Mouse (Mus musculus) heart, adult 2 months (tissue): Measurements from ENCODE around the gene Zpr1. TPM values are rescaled to one million over a fixed set of nuclear protein-coding genes. Genes with fewer than 3 reads are reported as not detected.
A peak's percentile ranks its signal among the peaks of the same experiment; 100 is the strongest.

Source experiments
- DNase-seq, 2 experiments: peaks; one replicate each; pipeline ENCODE4 v3.0.0; 2021
- H3K27ac ChIP-seq: fragments of 200-600 bp; 2 replicates; pipeline ENCODE4 v1.8.1; 2022
- H3K27me3 ChIP-seq: fragments of 200-500 bp; 2 replicates; pipeline ENCODE4 v1.6.1; 2012; ENCODE audit warnings: mild to moderate bottlenecking, low read length, inconsistent platforms, mixed read lengths; ENCODE audit not compliant: control insufficient read depth, insufficient read depth
- H3K36me3 ChIP-seq: fragments of 200-500 bp; 2 replicates; pipeline ENCODE4 v1.6.1; 2012; ENCODE audit warnings: low read length, inconsistent platforms; ENCODE audit not compliant: control insufficient read depth, insufficient read depth
- H3K4me1 ChIP-seq: fragments of 200-500 bp; 2 replicates; pipeline ENCODE4 v1.6.1; 2011; ENCODE audit warnings: low read length; ENCODE audit not compliant: control insufficient read depth, insufficient read depth
- H3K4me3 ChIP-seq: fragments of 200-600 bp; 2 replicates; pipeline ENCODE4 v1.8.1; 2022
- H3K79me2 ChIP-seq: fragments of 200-500 bp; replicated peaks from 2 replicates; pipeline ENCODE4 v1.6.1; 2012; ENCODE audit warnings: mild to moderate bottlenecking, inconsistent platforms, low read length, moderate library complexity, mixed read lengths; ENCODE audit not compliant: control insufficient read depth, insufficient read depth
- H3K9ac ChIP-seq: fragments of 200-500 bp; 2 replicates; pipeline ENCODE4 v1.6.1; 2012; ENCODE audit warnings: low read depth, mild to moderate bottlenecking, control low read depth, inconsistent platforms, low read length, mixed read lengths
- CTCF ChIP-seq: fragments of 200-600 bp; IDR thresholded peaks from 2 replicates; pipeline ENCODE4 v1.8.1; 2022; ENCODE audit warnings: antibody characterized with exemption, mild to moderate bottlenecking, moderate library complexity
- EP300 ChIP-seq: fragments of 200-500 bp; IDR thresholded peaks from 2 replicates; pipeline ENCODE4 v1.6.1; 2011; ENCODE audit warnings: low read depth, low read length, control low read depth; ENCODE audit not compliant: insufficient read depth
- POLR2A ChIP-seq: fragments of 200-500 bp; IDR thresholded peaks from 2 replicates; pipeline ENCODE4 v1.6.1; 2011; ENCODE audit warnings: mild to moderate bottlenecking, low read depth, low read length, control low read depth; ENCODE audit not compliant: insufficient read depth
- WGBS: fragments of 180-500 bp; shearing (Covaris S2); methylation state at CpG from one replicate; pipeline ENCODE4 v1.1.7; 2018; 5-methylcytosine and 5-hydroxymethylcytosine counted together
- intact Hi-C: fragments of 180-260 bp; cut with DNase I; formaldehyde crosslinking; loops from one replicate; pipeline ENCODE4 v1.15.1; 2025
- polyA plus RNA-seq: library from polyadenylated mRNA; depleted of rRNA; stranded (reverse); fragments of >200 nt; gene quantifications from 2 replicates; pipeline ENCODE4 v1.2.3, GENCODE M21; 2012
- total RNA-seq, 2 experiments: library from RNA; stranded (reverse); gene quantifications; 2 replicates each; pipeline ENCODE4 v1.2.3; 2021

Zpr1 gene
- total and polyA plus RNA-seq, 3 experiments = 12.0 to 21.4 (median 19.8) TPM

DNA sequence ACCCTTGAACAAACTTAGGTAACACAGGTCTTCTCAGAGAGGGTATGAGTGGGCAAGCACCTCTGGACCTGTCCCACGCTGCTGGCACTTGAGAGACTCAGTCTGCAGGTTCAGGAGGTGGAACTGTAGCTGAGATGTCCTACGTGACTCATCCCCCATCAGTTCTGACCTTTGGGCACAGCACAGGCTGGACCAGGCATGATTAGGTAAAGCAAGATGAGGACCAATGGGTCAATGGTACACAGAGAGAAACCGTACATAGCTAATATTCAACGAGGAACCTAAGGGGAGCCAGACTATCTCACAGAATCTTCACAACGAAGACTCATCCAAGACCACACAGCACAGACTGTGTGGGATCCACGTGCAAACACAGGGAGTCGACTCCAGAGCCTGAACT lies 34.0 kb upstream of the Zpr1 start:
- no peak for DNase-seq
- WGBS = 88% methylated on average over 7 of the region's 7 CpGs
- intact Hi-C loops = no loop called here
- no peak overlapping the region for H3K27ac ChIP-seq
- TF ChIP-seq EP300 = no peak
- no peak for TF ChIP-seq CTCF
- TF ChIP-seq POLR2A = no peak
- H3K27me3 ChIP-seq = no peaks in the 10 kb centered on the region
- no peaks in the 10 kb centered on the region for H3K4me1 ChIP-seq
- no peak overlapping the region for H3K4me3 ChIP-seq
- H3K36me3 ChIP-seq = no peaks in the 10 kb centered on the region
- no peaks in the 10 kb centered on the region for H3K79me2 ChIP-seq
- no peak overlapping the region for H3K9ac ChIP-seq

DNA sequence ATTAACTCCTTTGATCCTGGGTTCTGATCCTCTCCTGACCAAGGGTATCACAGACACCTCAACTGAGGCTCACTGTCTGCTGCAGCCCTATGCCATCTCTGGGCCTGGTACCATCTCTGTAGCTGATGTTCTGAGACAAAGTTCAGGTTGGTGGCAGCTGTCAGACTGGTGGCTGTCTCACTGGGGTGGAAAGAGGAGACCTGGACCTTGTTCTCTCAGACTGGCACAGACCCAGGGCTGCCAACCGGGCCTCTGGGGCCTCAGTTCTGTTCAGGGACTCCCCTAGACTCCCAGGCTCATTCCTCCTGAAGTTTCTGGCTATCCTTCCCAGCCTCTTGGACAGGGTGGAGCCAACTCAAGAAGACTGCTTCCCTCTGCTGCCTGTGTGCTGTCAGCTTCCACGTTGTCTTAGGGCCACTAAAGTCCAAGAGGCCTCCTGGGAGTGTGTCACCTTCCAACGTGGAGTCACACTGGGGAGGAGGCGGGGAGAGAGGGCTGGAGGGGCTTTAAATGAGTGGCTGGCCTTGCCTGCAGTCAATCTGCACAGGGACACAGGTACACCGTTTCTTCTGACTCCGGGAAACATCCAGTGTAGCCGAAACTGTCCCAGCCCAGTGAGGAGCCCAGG lies 32.2 kb upstream of the Zpr1 start, which contains the start of gene Apoa4:
Gene Apoa4 (plus strand): TSS at position 171 of the 628 bp plus-strand sequence.
- TF ChIP-seq POLR2A = no peak
- no peak for TF ChIP-seq CTCF
- no peak for TF ChIP-seq EP300
- Histone ChIP-seq H3K27me3 (no peaks in the 10 kb centered on the region), H3K27ac (no peak within 1 kb of the TSS), H3K9ac (no peak within 1 kb of the TSS), H3K4me3 (no peak within 1 kb of the TSS), H3K4me1 (no peaks in the 10 kb centered on the region), H3K79me2 (no peaks in the 10 kb centered on the region), H3K36me3 (no peaks in the 10 kb centered on the region)
- 64% methylated on average over 7 of the region's 7 CpGs for WGBS
- no peak for DNase-seq
- intact Hi-C loops = no loop called here

DNA sequence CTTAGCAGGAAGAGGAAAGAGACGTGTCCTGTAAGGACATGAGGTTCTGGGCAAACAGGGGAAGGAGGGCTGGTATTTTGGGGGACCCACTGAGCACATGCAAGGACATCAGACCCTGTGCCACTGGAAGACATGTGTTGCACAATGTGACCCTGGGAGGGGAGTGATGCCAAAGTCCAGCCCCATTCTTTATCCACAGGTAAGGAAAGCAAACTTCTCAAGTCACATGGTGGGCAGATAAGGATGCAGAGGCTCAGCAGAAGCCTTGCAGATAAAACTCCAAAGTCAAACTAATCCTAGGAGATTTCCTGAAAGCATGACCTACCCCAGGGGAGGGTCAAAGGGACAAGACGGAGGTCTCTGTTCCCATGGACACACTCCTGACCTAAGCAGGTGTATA lies 31.0 kb upstream of the Zpr1 start:
- no peak for DNase-seq
- no peak overlapping the region for H3K9ac ChIP-seq
- no peaks in the 10 kb centered on the region for H3K4me1 ChIP-seq
- H3K4me3 ChIP-seq = no peak overlapping the region
- H3K36me3 ChIP-seq = no peaks in the 10 kb centered on the region
- no peaks in the 10 kb centered on the region for H3K79me2 ChIP-seq
- no peaks in the 10 kb centered on the region for H3K27me3 ChIP-seq
- H3K27ac ChIP-seq = no peak overlapping the region
- TF ChIP-seq CTCF (no peak), POLR2A (no peak)
- intact Hi-C loops = no loop called here
- 60% methylated on average over 2 of the region's 2 CpGs for WGBS

DNA sequence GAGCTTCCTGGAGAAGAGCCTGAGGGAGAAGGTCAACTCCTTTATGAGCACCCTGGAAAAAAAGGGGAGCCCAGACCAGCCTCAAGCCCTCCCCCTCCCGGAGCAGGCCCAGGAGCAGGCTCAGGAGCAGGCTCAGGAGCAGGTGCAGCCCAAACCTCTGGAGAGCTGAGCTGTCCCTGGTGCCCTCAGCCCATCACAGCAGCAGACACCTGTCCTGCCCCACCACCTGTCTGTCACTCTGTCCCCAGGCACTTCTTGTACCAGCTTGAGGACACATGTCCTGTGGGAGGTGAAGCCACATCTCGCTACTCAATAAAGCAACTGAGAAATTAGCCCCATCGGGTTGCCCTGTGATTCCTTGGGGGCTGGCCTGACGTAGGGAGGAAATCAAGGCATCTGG lies 29.7 kb upstream of the Zpr1 start:
- H3K27ac ChIP-seq = no peak overlapping the region
- no peak for TF ChIP-seq EP300
- TF ChIP-seq CTCF = no peak
- no peak for TF ChIP-seq POLR2A
- intact Hi-C loops = no loop called here
- no peaks in the 10 kb centered on the region for H3K36me3 ChIP-seq
- no peak overlapping the region for H3K9ac ChIP-seq
- H3K4me1 ChIP-seq = no peaks in the 10 kb centered on the region
- no peaks in the 10 kb centered on the region for H3K79me2 ChIP-seq
- no peaks in the 10 kb centered on the region for H3K27me3 ChIP-seq
- H3K4me3 ChIP-seq = no peak overlapping the region
- WGBS = 42% methylated on average over 4 of the region's 4 CpGs
- no peak for DNase-seq

DNA sequence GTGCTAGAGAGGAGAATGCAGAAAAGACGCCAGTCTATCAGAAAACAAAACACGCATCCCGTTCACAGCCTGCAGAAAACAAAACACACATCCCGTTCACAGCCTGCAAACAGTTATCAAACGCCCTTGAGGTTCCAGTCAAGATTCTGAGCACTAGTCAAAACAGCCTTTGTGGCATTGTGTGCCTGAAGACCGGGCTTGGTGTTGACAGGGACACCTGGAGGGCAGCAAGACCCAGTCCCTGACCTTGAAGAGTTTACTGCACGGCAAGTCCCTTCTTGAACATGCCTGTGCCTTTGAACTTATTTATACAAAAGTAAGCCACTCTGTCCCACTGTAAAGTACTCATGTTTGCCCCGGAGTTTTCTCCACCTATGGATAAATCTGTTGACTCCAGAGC lies 29.3 kb upstream of the Zpr1 start:
- no peaks in the 10 kb centered on the region for H3K79me2 ChIP-seq
- no peaks in the 10 kb centered on the region for H3K4me1 ChIP-seq
- TF ChIP-seq POLR2A (no peak), CTCF (no peak), EP300 (no peak)
- H3K36me3 ChIP-seq = no peaks in the 10 kb centered on the region
- no peak overlapping the region for H3K4me3 ChIP-seq
- no peaks in the 10 kb centered on the region for H3K27me3 ChIP-seq
- no peak overlapping the region for H3K9ac ChIP-seq
- 25% methylated on average over 8 of the region's 8 CpGs for WGBS
- H3K27ac ChIP-seq = no peak overlapping the region
- no peak for DNase-seq
- intact Hi-C loops = no loop called here

DNA sequence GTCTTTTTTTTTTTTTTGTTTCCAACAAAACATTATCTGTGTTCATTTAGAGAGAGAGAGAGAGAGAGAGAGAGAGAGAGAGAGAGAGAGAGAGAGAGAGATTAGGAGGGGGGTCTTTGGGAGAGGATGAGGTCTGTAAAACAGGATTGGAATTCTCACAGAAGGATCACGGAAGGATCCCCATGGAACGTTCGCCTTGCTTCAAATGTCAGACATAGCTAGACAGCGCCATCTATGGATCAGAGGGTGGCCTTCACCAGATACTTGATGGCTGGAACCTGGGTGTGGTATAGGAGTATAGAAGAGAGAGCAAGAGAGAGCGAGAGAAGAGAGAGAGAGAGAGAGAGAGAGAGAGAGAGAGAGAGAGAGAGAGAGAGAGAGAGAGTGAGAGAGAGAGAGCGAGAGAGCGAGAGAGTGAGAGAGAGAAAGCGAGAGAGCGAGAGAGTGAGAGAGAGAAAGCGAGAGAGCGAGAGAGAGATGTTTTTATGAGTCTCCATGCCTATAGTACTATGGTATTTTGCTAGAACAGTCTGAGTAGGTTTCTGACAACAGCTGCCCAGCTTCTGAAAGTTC lies 26.0 kb upstream of the Zpr1 start:
- H3K79me2 ChIP-seq = no peaks in the 10 kb centered on the region
- no peak overlapping the region for H3K9ac ChIP-seq
- TF ChIP-seq EP300 (peak; percentile 85; the same call in 1 of the 2 replicates), CTCF (peak; percentile 70), POLR2A (no peak)
- H3K4me3 ChIP-seq = no peak overlapping the region
- intact Hi-C loops = loop anchor here (1.0 to 5.0 kb wide), 3 partner anchors 16 to 244 kb away; no protein-coding TSS in a partner anchor
- no peaks in the 10 kb centered on the region for H3K27me3 ChIP-seq
- no peaks in the 10 kb centered on the region for H3K4me1 ChIP-seq
- peak; percentile 41 to 56 for DNase-seq
- H3K27ac ChIP-seq = no peak overlapping the region
- WGBS = 22% methylated on average over 11 of the region's 11 CpGs
- no peaks in the 10 kb centered on the region for H3K36me3 ChIP-seq
